Mouse (Mus musculus): Measurements from ENCODE around the gene Tbc1d9b. TPM values are rescaled to one million over a fixed set of nuclear protein-coding genes. Genes with fewer than 3 reads are reported as not detected.

The Tbc1d9b gene
- polyA plus RNA-seq, 1 experiment from 2014 or later: 44.9 TPM

GRCm38 (mm10) chr11:50206037-50206436, 74.8 kb downstream of the Tbc1d9b start:
- Histone ChIP-seq H3K9ac (no peak overlapping the region), H3K4me3 (no peak overlapping the region), H3K4me2 (replicated peaks) (no peak overlapping the region), H3K36me3 (peaks cover 71% of the 10 kb centered on the region), H3K9me3 (no peaks in the 10 kb centered on the region), H3K27me3 (no peaks in the 10 kb centered on the region), H3K27ac (no peak overlapping the region), H3K4me1 (peaks cover 10% of the 10 kb centered on the region)
- ATAC-seq (ENCODE audit: low FRiP score, low read depth): no peak
- WGBS: 88% methylated on average over 2 of the region's 2 CpGs

GRCm38 (mm10) chr11:50207344-50207743, 76.1 kb downstream of the Tbc1d9b start:
- Histone ChIP-seq H3K4me3 (no peak overlapping the region), H3K4me2 (replicated peaks) (no peak overlapping the region), H3K4me1 (peaks cover 12% of the 10 kb centered on the region), H3K9ac (no peak overlapping the region), H3K27me3 (no peaks in the 10 kb centered on the region), H3K9me3 (no peaks in the 10 kb centered on the region), H3K36me3 (peaks cover 58% of the 10 kb centered on the region), H3K27ac (no peak overlapping the region)
- ATAC-seq (ENCODE audit: low FRiP score, low read depth): no peak
- 96% methylated on average over 14 of the region's 14 CpGs for WGBS

- no peaks in the 10 kb centered on the region for H3K9me3 ChIP-seq
- no peak for ATAC-seq (ENCODE audit: low FRiP score, low read depth)
- H3K36me3 ChIP-seq: peaks cover 51% of the 10 kb centered on the region
- no peaks in the 10 kb centered on the region for H3K27me3 ChIP-seq
- no peak overlapping the region for H3K27ac ChIP-seq
- H3K4me1 ChIP-seq: peaks cover 12% of the 10 kb centered on the region
- H3K4me2 ChIP-seq (replicated peaks): 0 out of 2 replicates have a peak overlapping the region, but pooled peaks have one; percentile 7
- WGBS: 91% methylated on average over 5 of the region's 5 CpGs
- no peak overlapping the region for H3K4me3 ChIP-seq
- no peak overlapping the region for H3K9ac ChIP-seq
Measured at GRCm38 (mm10) chr11:50208039-50208438, 76.8 kb downstream of the Tbc1d9b start.

- Histone ChIP-seq H3K27me3 (no peaks in the 10 kb centered on the region), H3K36me3 (peaks cover 31% of the 10 kb centered on the region), H3K9me3 (no peaks in the 10 kb centered on the region), H3K9ac (peak overlapping the region; percentile 97), H3K4me3 (peak overlapping the region; percentile 86), H3K4me1 (peaks cover 12% of the 10 kb centered on the region), H3K27ac (peak overlapping the region; percentile 96), H3K4me2 (replicated peaks) (peak overlapping the region; percentile 71)
- ATAC-seq (ENCODE audit: low FRiP score, low read depth): peak; percentile 91
- under 1% methylated on average over 24 of the region's 24 CpGs for WGBS
Measured at GRCm38 (mm10) chr11:50210101-50210504, 78.9 kb downstream of the Tbc1d9b start.

GRCm38 (mm10) chr11:50210505-50211151, 79.4 kb downstream of the Tbc1d9b start, which contains the start of the genes Sqstm1 and Mgat4b:
Gene Sqstm1 (minus strand): TSS chr11:50210827.
Gene Mgat4b (plus strand): TSS chr11:50210890.
- Histone ChIP-seq H3K9me3 (no peaks in the 10 kb centered on the region), H3K36me3 (peaks cover 26% of the 10 kb centered on the region), H3K4me1 (peaks cover 17% of the 10 kb centered on the region), H3K27ac (peak within 1 kb of the TSS; percentile 96), H3K4me3 (peak within 1 kb of the TSS; percentile 86), H3K4me2 (replicated peaks) (peak within 1 kb of the TSS; percentile 71), H3K27me3 (no peaks in the 10 kb centered on the region), H3K9ac (peak within 1 kb of the TSS; percentile 97)
- ATAC-seq (ENCODE audit: low FRiP score, low read depth): peak; percentile 71
- WGBS: under 1% methylated on average over 48 of the region's 48 CpGs

GRCm38 (mm10) chr11:50211322-50212059, 80.3 kb downstream of the Tbc1d9b start:
- H3K9me3 ChIP-seq: no peaks in the 10 kb centered on the region
- WGBS: 94% methylated on average over 3 of the region's 3 CpGs
- H3K27ac ChIP-seq: no peak overlapping the region
- peaks cover 18% of the 10 kb centered on the region for H3K36me3 ChIP-seq
- peak overlapping the region; percentile 86 for H3K4me3 ChIP-seq
- H3K4me1 ChIP-seq: peaks cover 26% of the 10 kb centered on the region
- peak overlapping the region; percentile 97 for H3K9ac ChIP-seq
- no peak for ATAC-seq (ENCODE audit: low FRiP score, low read depth)
- no peaks in the 10 kb centered on the region for H3K27me3 ChIP-seq
- peak overlapping the region; percentile 71 for H3K4me2 ChIP-seq (replicated peaks)

GRCm38 (mm10) chr11:50212060-50212739, 81.0 kb downstream of the Tbc1d9b start:
- H3K4me2 ChIP-seq (replicated peaks): no peak overlapping the region
- peaks cover 10% of the 10 kb centered on the region for H3K36me3 ChIP-seq
- no peak overlapping the region for H3K4me3 ChIP-seq
- 68% methylated on average over 3 of the region's 3 CpGs for WGBS
- no peak overlapping the region for H3K9ac ChIP-seq
- H3K4me1 ChIP-seq: peaks cover 31% of the 10 kb centered on the region
- H3K9me3 ChIP-seq: no peaks in the 10 kb centered on the region
- no peaks in the 10 kb centered on the region for H3K27me3 ChIP-seq
- no peak for ATAC-seq (ENCODE audit: low FRiP score, low read depth)
- H3K27ac ChIP-seq: no peak overlapping the region

- Histone ChIP-seq H3K27me3 (no peaks in the 10 kb centered on the region), H3K4me1 (peaks cover 35% of the 10 kb centered on the region), H3K36me3 (peaks cover 1% of the 10 kb centered on the region), H3K27ac (no peak overlapping the region), H3K9me3 (no peaks in the 10 kb centered on the region), H3K4me3 (no peak overlapping the region), H3K4me2 (replicated peaks) (no peak overlapping the region), H3K9ac (no peak overlapping the region)
- 63% methylated on average over 11 of the region's 11 CpGs for WGBS
- ATAC-seq (ENCODE audit: low FRiP score, low read depth): no peak
Measured at GRCm38 (mm10) chr11:50212848-50213758, 81.9 kb downstream of the Tbc1d9b start.

GRCm38 (mm10) chr11:50214631-50215030, 83.4 kb downstream of the Tbc1d9b start:
- Histone ChIP-seq H3K4me1 (peaks cover 28% of the 10 kb centered on the region), H3K27me3 (no peaks in the 10 kb centered on the region), H3K4me3 (no peak overlapping the region), H3K9me3 (no peaks in the 10 kb centered on the region), H3K27ac (no peak overlapping the region), H3K36me3 (no peaks in the 10 kb centered on the region), H3K9ac (no peak overlapping the region), H3K4me2 (replicated peaks) (no peak overlapping the region)
- ATAC-seq (ENCODE audit: low FRiP score, low read depth): no peak
- 88% methylated on average over 6 of the region's 6 CpGs for WGBS

GRCm38 (mm10) chr11:50215633-50216032, 84.4 kb downstream of the Tbc1d9b start:
- H3K9ac ChIP-seq: 0 out of 2 replicates have a peak overlapping the region, but pooled peaks have one; percentile 25
- no peaks in the 10 kb centered on the region for H3K36me3 ChIP-seq
- H3K27ac ChIP-seq: no peak overlapping the region
- H3K9me3 ChIP-seq: no peaks in the 10 kb centered on the region
- peak overlapping the region; percentile 50 for H3K4me2 ChIP-seq (replicated peaks)
- H3K4me3 ChIP-seq: 0 out of 2 replicates have a peak overlapping the region, but pooled peaks have one; percentile 5
- 12% methylated on average over 9 of the region's 9 CpGs for WGBS
- no peak for ATAC-seq (ENCODE audit: low FRiP score, low read depth)
- no peaks in the 10 kb centered on the region for H3K27me3 ChIP-seq
- H3K4me1 ChIP-seq: peaks cover 28% of the 10 kb centered on the region

- 62% methylated on average over 4 of the region's 4 CpGs for WGBS
- no peak overlapping the region for H3K4me3 ChIP-seq
- H3K9ac ChIP-seq: no peak overlapping the region
- H3K4me2 ChIP-seq (replicated peaks): no peak overlapping the region
- no peaks in the 10 kb centered on the region for H3K36me3 ChIP-seq
- no peak for ATAC-seq (ENCODE audit: low FRiP score, low read depth)
- no peaks in the 10 kb centered on the region for H3K9me3 ChIP-seq
- H3K27me3 ChIP-seq: no peaks in the 10 kb centered on the region
- peaks cover 23% of the 10 kb centered on the region for H3K4me1 ChIP-seq
- no peak overlapping the region for H3K27ac ChIP-seq
Measured at GRCm38 (mm10) chr11:50216724-50217366, 85.6 kb downstream of the Tbc1d9b start.
